Mouse (Mus musculus) forebrain, postnatal 0 days (tissue): Measurements from ENCODE around the gene Mier2. TPM values are rescaled to one million over a fixed set of nuclear protein-coding genes. Genes with fewer than 3 reads are reported as not detected.

Experiments
- ATAC-seq: fragments of 200-750 bp; cut with Nextera tagmentation; 2 replicates; pipeline ENCODE4 v1.8.0; 2017; ENCODE audit warnings: mild to moderate bottlenecking, moderate library complexity
- DNase-seq: peaks from one replicate; pipeline ENCODE4 v3.0.0-alpha.2; 2015
- H3K27ac ChIP-seq: fragments of 300-500 bp; sonication (generic); 2 replicates; pipeline ENCODE4 v1.5.1; 2014; ENCODE audit warnings: low read depth, mild to moderate bottlenecking, antibody characterized with exemption, low read length, moderate library complexity, mixed read lengths
- H3K27me3 ChIP-seq: fragments of 300-500 bp; sonication (generic); 2 replicates; pipeline ENCODE4 v1.6.1; 2014; ENCODE audit warnings: mild to moderate bottlenecking, low read length, mixed read lengths; ENCODE audit not compliant: insufficient read depth
- H3K36me3 ChIP-seq: fragments of 300-500 bp; sonication (generic); 2 replicates; pipeline ENCODE4 v1.6.1; 2014; ENCODE audit warnings: mild to moderate bottlenecking, moderate library complexity; ENCODE audit not compliant: insufficient read depth
- H3K4me1 ChIP-seq: fragments of 300-500 bp; sonication (generic); 2 replicates; pipeline ENCODE4 v1.6.1; 2014; ENCODE audit warnings: antibody characterized with exemption; ENCODE audit not compliant: insufficient read depth
- H3K4me2 ChIP-seq: fragments of 300-500 bp; sonication (generic); 2 replicates; pipeline ENCODE4 v1.6.1; 2014; ENCODE audit warnings: low read depth, mild to moderate bottlenecking, moderate library complexity
- H3K4me3 ChIP-seq: fragments of 300-500 bp; sonication (generic); 2 replicates; pipeline ENCODE4 v1.5.1; 2014; ENCODE audit warnings: low read depth, low read length, mixed read lengths
- H3K9ac ChIP-seq: fragments of 300-500 bp; sonication (generic); 2 replicates; pipeline ENCODE4 v1.6.1; 2014; ENCODE audit warnings: mild to moderate bottlenecking
- H3K9me3 ChIP-seq: fragments of 300-500 bp; sonication (generic); 2 replicates; pipeline ENCODE4 v1.6.1; 2016; ENCODE audit warnings: low read length
- CTCF ChIP-seq: sonication (generic); IDR thresholded peaks from 2 replicates; pipeline ENCODE4 v1.5.1; 2016; ENCODE audit warnings: antibody characterized with exemption, control low read depth, low read depth
- WGBS: fragments of 180-500 bp; shearing (Covaris S2); extraction: QIAGEN DNeasy Blood & Tissue Kit; methylation state at CpG from one replicate; pipeline ENCODE4 v1.1.7; 2014; 5-methylcytosine and 5-hydroxymethylcytosine counted together
- polyA plus RNA-seq: library from polyadenylated mRNA; unstranded; fragments of >200 nt; fragmentation: Nextera tagmentation; extraction: Ambion mirVana; gene quantifications from 2 replicates; pipeline ENCODE4 v1.2.1, GENCODE M21; 2015
- total RNA-seq: library from RNA; depleted of rRNA; stranded (reverse); fragments of >200 nt; gene quantifications from 2 replicates; pipeline ENCODE4 v1.2.3, GENCODE M21; 2014

Mier2 gene
- total and polyA plus RNA-seq, 2 experiments from 2014 or later, result 38.6 to 73.0 TPM

DNA sequence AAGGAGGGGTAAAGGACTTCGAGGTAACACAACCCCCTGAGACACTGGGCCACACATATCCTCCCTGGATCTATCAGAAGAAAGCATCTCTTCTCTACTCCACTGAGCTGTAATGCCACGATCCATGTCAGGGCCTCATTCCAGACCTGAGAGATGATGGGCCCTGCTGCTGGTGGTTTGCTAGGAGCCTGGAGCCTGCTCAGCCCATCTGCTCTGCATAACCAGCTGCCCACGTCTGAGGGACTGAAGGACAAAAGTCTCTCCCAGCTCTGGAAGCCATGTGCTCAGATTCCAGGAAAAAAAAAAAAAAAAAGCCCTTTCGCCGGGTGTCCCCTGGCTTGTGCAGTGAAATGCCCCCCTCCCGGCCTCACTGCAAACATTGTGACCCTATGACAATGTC is 20.8 kb upstream of the Mier2 start:
- Histone ChIP-seq H3K4me3 (no peak overlapping the region), H3K36me3 (no peaks in the 10 kb centered on the region), H3K27ac (no peak overlapping the region), H3K4me2 (no peak overlapping the region), H3K9me3 (no peaks in the 10 kb centered on the region), H3K9ac (no peak overlapping the region), H3K27me3 (no peaks in the 10 kb centered on the region), H3K4me1 (no peaks in the 10 kb centered on the region)
- no peak for TF ChIP-seq CTCF
- ATAC-seq, result no peak
- 79% methylated on average over 6 of the region's 6 CpGs for WGBS
- DNase-seq, result no peak

GRCm38 (mm10) chr10:79574796-79575195 is 19.8 kb upstream of the Mier2 start:
- 94% methylated on average over 6 of the region's 6 CpGs for WGBS
- Histone ChIP-seq H3K27me3 (no peaks in the 10 kb centered on the region), H3K36me3 (no peaks in the 10 kb centered on the region), H3K9ac (no peak overlapping the region), H3K4me3 (no peak overlapping the region), H3K4me1 (no peaks in the 10 kb centered on the region), H3K9me3 (no peaks in the 10 kb centered on the region), H3K4me2 (no peak overlapping the region), H3K27ac (no peak overlapping the region)
- TF ChIP-seq CTCF, result no peak
- ATAC-seq (no peak), DNase-seq (no peak)

DNA sequence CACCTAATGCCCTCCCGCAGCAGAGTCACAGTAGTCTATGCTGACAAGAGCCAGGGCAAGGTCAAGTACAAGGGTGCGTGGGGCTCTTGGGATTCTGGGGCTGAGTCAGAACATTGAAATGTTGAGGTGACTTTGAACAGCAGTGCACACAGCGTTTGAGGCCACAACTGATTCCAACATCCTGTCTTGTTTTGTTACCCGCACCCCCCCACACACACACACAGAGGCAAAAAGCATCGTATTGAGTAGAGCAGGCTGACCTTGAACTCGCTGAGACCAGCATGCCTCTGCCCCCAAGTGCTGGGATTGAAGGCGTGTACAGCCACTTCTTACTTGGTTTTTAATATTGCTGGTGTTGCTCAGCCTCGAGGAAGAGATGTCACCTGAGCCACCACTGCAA is 19.4 kb upstream of the Mier2 start:
- H3K9ac ChIP-seq, result no peak overlapping the region
- TF ChIP-seq CTCF, result no peak
- DNase-seq, result no peak
- H3K27me3 ChIP-seq, result no peaks in the 10 kb centered on the region
- WGBS, result 85% methylated on average over 8 of the region's 8 CpGs
- H3K36me3 ChIP-seq, result no peaks in the 10 kb centered on the region
- H3K9me3 ChIP-seq, result no peaks in the 10 kb centered on the region
- no peak overlapping the region for H3K27ac ChIP-seq
- no peak overlapping the region for H3K4me2 ChIP-seq
- no peaks in the 10 kb centered on the region for H3K4me1 ChIP-seq
- no peak overlapping the region for H3K4me3 ChIP-seq
- no peak for ATAC-seq

GRCm38 (mm10) chr10:79573611-79574010 is 18.6 kb upstream of the Mier2 start:
- Histone ChIP-seq H3K27ac (no peak overlapping the region), H3K9ac (no peak overlapping the region), H3K9me3 (no peaks in the 10 kb centered on the region), H3K36me3 (no peaks in the 10 kb centered on the region), H3K4me3 (no peak overlapping the region), H3K27me3 (no peaks in the 10 kb centered on the region), H3K4me1 (no peaks in the 10 kb centered on the region), H3K4me2 (no peak overlapping the region)
- TF ChIP-seq CTCF, result no peak
- WGBS, result 78% methylated on average over 6 of the region's 6 CpGs
- ATAC-seq (no peak), DNase-seq (no peak)

DNA sequence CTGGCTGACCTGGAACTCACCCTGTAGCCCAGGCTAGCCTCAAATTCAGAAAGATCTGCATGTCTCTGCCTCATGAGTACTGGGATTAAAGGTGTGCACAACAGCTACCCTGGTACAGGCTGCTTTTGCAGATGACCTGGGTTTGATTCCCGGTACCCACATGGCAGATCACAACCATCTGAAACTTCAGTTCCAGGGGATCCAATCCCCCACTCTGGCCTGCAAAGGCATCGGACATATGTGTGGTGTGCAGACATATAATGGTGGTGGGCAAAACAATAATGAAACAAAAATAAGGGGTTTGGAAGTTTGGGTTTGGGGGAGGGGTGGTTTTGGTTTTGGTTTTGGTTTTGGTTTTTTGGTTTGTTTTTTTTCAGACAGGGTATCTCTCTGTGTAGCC is 16.3 kb upstream of the Mier2 start:
- Histone ChIP-seq H3K4me2 (no peak overlapping the region), H3K36me3 (no peaks in the 10 kb centered on the region), H3K4me1 (no peaks in the 10 kb centered on the region), H3K4me3 (no peak overlapping the region), H3K9me3 (no peaks in the 10 kb centered on the region), H3K9ac (no peak overlapping the region), H3K27me3 (no peaks in the 10 kb centered on the region), H3K27ac (no peak overlapping the region)
- DNase-seq (no peak), ATAC-seq (no peak)
- no peak for TF ChIP-seq CTCF
- WGBS, result 96% methylated on average over 2 of the region's 2 CpGs

- Histone ChIP-seq H3K36me3 (no peaks in the 10 kb centered on the region), H3K4me2 (no peak overlapping the region), H3K27me3 (no peaks in the 10 kb centered on the region), H3K27ac (no peak overlapping the region), H3K9ac (no peak overlapping the region), H3K4me1 (no peaks in the 10 kb centered on the region), H3K4me3 (no peak overlapping the region), H3K9me3 (no peaks in the 10 kb centered on the region)
- no peak for ATAC-seq
- no peak for TF ChIP-seq CTCF
- WGBS, result 93% methylated on average over 5 of the region's 5 CpGs
- DNase-seq, result no peak
Observed at GRCm38 (mm10) chr10:79569921-79570320, 14.9 kb upstream of the Mier2 start.

- H3K4me3 ChIP-seq, result no peak overlapping the region
- H3K9ac ChIP-seq, result no peak overlapping the region
- 0 out of 2 replicates have a peak, but pooled peaks cover 3% of the 10 kb centered on the region for H3K9me3 ChIP-seq
- no peak for TF ChIP-seq CTCF
- ATAC-seq (no peak), DNase-seq (no peak)
- no peak overlapping the region for H3K27ac ChIP-seq
- no peaks in the 10 kb centered on the region for H3K4me1 ChIP-seq
- H3K4me2 ChIP-seq, result no peak overlapping the region
- H3K36me3 ChIP-seq, result no peaks in the 10 kb centered on the region
- WGBS, result 91% methylated on average over 2 of the region's 2 CpGs
- H3K27me3 ChIP-seq, result no peaks in the 10 kb centered on the region
Observed at GRCm38 (mm10) chr10:79559716-79560115, 4.7 kb upstream of the Mier2 start.

GRCm38 (mm10) chr10:79557496-79557895 is 2.5 kb upstream of the Mier2 start:
- H3K9ac ChIP-seq, result no peak overlapping the region
- H3K36me3 ChIP-seq, result no peaks in the 10 kb centered on the region
- TF ChIP-seq CTCF, result no peak
- peaks cover 9% of the 10 kb centered on the region for H3K4me1 ChIP-seq
- WGBS, result 94% methylated on average over 5 of the region's 5 CpGs
- DNase-seq (no peak), ATAC-seq (no peak)
- no peak overlapping the region for H3K4me2 ChIP-seq
- no peak overlapping the region for H3K4me3 ChIP-seq
- H3K27me3 ChIP-seq, result no peaks in the 10 kb centered on the region
- H3K27ac ChIP-seq, result no peak overlapping the region
- no peaks in the 10 kb centered on the region for H3K9me3 ChIP-seq
